Mouse (Mus musculus) layer of hippocampus, adult 2 months (tissue): ENCODE measurements around the gene Crtc1. TPM values are rescaled to one million over a fixed set of nuclear protein-coding genes. Genes with fewer than 3 reads are reported as not detected.

ENCODE experiments used
- DNase-seq, 2 experiments: peaks; one replicate each; pipeline ENCODE4 v3.0.0; 2022; ENCODE audit warnings: low spot score in 2 of 2
- H3K27ac ChIP-seq: fragments of 200-600 bp; 2 replicates; pipeline ENCODE4 v1.8.1; 2022
- H3K4me3 ChIP-seq: fragments of 200-600 bp; 2 replicates; pipeline ENCODE4 v1.8.1; 2022; ENCODE audit warnings: mild to moderate bottlenecking
- CTCF ChIP-seq: fragments of 200-600 bp; conservative IDR thresholded peaks from 2 replicates; pipeline ENCODE4 v1.8.1; 2022; ENCODE audit warnings: antibody characterized with exemption, mild to moderate bottlenecking, moderate library complexity
- total RNA-seq, 2 experiments: library from RNA; stranded (reverse); gene quantifications; 2 replicates each; pipeline ENCODE4 v1.2.3; 2021

The Crtc1 gene
- total RNA-seq, 2 experiments from 2014 or later = 191 to 208 TPM

DNA sequence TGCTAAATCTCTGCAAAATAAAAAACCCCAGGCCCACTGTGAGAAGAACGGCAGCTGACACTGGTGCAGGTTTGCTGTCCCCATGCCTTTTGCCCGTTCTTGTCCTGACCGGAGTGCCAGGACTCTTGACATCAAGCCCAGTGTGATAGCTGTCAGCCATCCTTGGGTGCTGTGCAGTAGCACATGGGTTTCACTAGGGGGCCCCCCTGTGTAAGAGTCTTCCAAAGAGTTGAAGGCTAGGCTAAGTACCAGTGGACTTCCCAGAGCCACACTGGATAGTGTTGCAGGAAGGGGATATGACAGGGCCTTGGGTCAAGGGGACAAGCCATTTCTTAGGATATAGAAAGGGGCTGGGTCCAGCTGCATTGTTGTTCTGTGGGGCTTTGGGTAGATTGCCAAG, 56.1 kb downstream of the Crtc1 start:
- H3K4me3 ChIP-seq = no peak overlapping the region
- TF ChIP-seq CTCF = peak; percentile 97
- H3K27ac ChIP-seq = no peak overlapping the region
- DNase-seq = peak; percentile 63 to 81

DNA sequence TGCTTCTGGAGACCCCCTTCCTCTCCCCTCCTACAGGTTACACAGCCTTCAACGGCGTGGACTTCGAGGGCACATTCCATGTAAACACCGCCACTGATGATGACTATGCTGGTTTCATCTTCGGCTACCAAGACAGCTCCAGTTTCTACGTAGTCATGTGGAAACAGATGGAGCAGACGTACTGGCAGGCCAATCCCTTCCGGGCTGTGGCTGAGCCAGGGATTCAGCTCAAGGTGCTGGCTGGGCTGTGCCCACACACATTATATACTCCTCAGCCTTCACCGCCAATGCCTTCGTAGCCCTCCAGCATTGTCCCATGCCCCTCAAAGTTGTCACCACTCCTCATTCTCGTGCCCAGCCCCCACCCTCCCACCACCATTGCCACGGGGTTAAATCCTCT, 59.3 kb downstream of the Crtc1 start:
- DNase-seq = peak in 1 of 2 experiments; percentile 51
- Histone ChIP-seq H3K4me3 (no peak overlapping the region), H3K27ac (peak overlapping the region; percentile 48; the same call in 1 of the 2 replicates)
- TF ChIP-seq CTCF = no peak

DNA sequence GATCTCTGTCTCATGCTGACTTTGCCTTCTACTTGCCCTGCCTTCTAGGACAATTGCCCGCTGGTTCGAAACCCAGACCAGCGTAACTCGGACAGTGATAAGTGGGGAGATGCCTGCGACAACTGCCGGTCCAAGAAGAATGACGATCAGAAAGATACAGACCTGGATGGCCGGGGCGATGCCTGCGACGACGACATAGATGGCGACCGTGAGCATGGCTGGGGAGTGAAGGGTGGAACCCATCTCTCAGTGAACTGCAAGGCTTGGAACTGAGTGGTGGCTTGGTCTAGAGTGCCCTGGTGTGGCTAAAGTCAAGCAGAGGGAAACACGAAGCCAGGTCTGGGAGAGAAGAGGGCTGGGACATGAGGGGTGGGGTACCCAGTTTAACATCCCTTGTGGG, 62.3 kb downstream of the Crtc1 start:
- Histone ChIP-seq H3K27ac (no peak overlapping the region), H3K4me3 (no peak overlapping the region)
- peak; percentile 39 for TF ChIP-seq CTCF
- no peak for DNase-seq

DNA sequence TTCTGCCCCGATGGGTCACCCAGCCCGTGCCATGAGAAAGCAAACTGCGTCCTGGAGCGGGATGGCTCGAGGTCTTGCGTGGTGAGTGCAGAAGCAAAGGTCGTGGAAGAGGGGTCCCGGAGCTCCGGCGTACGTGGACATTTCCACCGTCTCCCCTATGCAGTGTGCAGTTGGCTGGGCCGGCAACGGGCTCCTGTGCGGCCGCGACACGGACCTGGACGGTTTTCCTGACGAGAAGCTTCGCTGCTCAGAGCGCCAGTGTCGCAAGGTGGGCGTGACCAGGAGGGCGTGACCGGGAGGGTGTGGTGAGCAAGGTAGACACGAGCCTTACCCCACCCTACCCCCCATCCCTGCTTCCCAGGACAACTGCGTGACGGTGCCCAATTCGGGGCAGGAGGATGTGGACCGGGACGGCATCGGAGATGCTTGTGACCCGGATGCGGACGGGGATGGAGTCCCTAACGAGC, 63.1 kb downstream of the Crtc1 start:
- Histone ChIP-seq H3K27ac (no peak overlapping the region), H3K4me3 (no peak overlapping the region)
- DNase-seq = no peak
- TF ChIP-seq CTCF = no peak

DNA sequence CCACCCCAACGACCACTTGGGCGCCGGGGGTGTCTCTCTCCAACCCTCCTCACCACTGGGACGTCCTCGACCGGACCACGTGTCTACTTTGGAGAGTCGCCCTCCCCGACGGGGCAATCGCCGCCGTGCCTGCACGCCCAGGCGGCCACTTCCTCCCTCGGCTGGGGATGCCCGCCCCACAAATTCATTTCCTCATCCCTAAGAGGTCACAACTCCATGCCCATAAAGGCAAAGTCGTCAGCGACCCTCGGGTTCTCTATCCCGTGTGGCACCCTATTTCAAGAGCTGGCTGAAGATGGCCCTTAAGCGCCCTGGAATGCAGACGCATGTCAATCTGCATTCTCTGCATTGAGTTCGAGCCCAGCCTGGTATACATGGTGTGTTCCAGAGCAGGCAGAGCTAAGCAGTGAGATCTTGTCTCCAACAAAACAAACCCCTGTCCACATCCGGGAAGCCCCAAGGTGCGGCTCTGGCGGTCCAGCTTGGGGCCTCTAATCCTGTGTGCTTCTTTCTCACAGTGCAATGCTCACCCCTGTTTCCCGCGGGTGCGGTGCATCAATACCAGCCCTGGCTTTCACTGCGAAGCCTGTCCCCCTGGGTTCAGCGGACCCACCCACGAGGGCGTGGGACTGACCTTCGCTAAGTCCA, 64.0 kb downstream of the Crtc1 start:
- DNase-seq = no peak
- Histone ChIP-seq H3K27ac (no peak overlapping the region), H3K4me3 (no peak overlapping the region)
- TF ChIP-seq CTCF = no peak

DNA sequence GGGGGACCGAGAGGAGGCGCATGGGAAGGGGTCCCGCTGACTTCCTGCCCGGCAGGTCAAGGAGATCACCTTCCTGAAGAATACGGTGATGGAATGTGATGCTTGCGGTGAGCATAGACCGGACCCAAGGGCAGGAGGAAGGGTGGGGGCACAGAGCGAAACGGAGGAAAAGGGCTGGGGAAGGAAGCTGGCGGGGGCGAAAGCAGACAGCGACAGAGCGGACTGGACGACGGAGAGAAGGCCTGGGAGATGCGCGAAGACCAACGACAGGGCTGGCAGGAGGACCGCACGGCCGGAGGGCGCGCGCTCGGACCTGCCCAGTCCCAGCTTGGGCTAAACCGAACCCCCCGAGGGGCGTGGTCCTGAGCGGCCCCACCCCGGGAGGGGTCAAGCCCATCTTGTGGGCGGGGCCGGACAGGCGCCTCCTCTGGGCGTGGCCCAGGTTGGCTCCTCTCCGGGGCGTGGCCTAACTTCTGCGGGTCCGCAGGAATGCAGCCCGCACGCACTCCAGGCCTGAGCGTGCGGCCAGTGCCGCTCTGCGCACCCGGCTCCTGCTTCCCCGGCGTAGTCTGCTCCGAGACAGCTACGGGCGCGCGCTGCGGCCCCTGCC, 65.0 kb downstream of the Crtc1 start:
- peak in 1 of 2 experiments; percentile 47 for DNase-seq
- no peak for TF ChIP-seq CTCF
- Histone ChIP-seq H3K27ac (no peak overlapping the region), H3K4me3 (peak overlapping the region; percentile 22; the same call in 1 of the 2 replicates)

DNA sequence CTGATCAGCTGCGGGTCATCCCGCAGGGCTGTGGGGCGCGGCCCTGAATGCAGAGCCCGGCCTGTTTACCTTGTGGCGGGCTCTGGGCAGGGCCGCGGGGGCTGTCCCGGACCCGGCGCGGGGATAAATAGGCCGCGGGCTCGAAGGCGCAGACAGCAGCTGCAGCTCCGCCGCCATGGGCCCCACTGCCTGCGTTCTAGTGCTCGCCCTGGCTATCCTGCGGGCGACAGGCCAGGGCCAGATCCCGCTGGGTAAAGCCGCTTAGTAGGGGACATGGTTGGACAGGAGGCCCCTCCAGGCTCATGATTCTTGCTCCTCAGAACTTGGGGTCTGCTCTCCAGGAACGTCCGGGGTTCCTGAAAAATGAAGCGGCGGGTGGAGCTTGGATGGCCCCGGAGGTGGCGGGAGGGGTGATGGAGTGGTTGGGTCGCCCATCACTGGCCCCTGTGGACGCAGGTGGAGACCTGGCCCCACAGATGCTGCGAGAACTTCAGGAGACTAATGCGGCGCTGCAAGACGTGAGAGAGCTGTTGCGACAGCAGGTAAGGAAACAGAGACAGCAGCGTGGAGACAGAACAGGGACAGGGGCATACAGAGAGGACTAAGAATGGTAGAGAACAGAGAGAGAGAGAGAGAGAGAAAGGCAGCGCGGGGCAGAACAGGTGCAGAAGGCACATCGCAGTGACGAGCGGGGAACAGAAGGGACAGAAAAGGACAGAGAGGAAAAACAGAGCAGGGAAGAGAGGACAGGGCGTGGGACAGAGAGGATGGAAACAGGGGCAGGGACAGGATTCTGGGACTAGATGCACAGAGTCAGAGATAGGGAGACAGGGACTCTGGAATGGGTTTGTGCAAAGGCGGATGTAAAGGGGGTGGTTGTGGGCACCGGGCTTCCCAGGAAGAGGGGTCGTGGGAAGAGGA, 65.7 kb downstream of the Crtc1 start, which contains the start of gene Comp:
TSS of gene Comp (plus strand) at position 162 of the 921 bp plus-strand sequence.
- no peak for TF ChIP-seq CTCF
- Histone ChIP-seq H3K27ac (no peak within 1 kb of the TSS), H3K4me3 (peak within 1 kb of the TSS; percentile 22; the same call in 1 of the 2 replicates)
- DNase-seq = no peak

DNA sequence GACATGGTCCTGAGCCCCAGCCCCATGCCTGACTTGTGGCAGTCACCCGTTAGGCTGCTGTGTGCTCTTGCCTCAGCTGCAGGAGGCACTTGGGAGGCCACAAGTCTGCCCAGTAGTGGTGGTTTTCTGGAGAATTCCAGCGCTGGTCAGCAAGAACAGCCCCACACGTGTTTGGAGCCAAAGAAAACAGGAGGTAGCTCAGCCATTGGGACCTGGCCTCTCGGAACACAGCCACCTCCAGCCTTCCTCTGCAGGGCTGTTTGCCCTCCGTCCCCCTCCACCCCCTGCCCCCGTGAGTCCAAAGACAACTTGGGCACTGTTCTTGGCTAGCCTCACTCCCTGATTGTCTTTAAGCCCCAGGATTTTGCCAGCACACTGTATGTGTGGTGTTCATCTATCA, 67.4 kb downstream of the Crtc1 start:
- no peak overlapping the region for H3K27ac ChIP-seq
- DNase-seq = no peak
- no peak for TF ChIP-seq CTCF
- no peak overlapping the region for H3K4me3 ChIP-seq

DNA sequence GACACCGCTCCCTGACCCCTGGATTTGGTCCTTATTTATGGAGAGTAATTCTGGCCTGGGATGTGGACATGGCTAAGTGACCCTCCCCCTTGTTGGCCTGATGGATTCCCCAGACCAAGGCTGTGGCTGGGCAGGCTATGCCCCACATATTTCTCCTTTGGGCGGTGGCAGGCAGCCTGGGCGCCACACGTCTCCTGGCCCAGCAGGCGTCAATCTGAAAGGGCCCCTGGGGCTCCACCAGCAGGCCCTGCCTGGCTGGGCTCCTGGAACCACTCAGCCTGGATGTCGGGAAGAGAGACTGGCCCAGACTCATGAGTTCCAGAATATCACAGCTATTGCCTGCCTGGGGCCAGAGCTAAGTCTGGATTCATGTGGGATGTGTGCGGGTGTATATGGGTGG, 68.9 kb downstream of the Crtc1 start:
- DNase-seq = no peak
- Histone ChIP-seq H3K27ac (no peak overlapping the region), H3K4me3 (no peak overlapping the region)
- TF ChIP-seq CTCF = no peak

DNA sequence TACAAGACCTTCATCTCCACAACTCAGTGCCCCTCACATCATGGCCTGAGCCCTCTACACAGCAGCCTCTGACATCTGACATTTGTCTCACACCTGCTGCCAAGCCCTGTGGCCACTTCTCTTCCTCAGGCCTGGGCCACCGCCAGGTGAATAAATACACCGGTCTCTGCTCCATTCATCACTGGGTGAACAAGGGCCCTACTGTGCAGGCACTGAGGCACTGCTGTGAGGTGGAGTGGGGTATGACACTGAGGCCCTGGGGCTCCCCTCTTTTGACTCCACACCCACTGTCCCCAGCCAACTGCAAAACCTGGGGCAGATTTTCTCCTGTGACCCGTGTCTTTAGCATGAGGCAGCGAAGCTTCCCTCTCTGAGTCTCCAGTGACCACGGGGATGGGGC, 72.8 kb downstream of the Crtc1 start:
- H3K27ac ChIP-seq = no peak overlapping the region
- no peak for TF ChIP-seq CTCF
- no peak overlapping the region for H3K4me3 ChIP-seq
- no peak for DNase-seq

DNA sequence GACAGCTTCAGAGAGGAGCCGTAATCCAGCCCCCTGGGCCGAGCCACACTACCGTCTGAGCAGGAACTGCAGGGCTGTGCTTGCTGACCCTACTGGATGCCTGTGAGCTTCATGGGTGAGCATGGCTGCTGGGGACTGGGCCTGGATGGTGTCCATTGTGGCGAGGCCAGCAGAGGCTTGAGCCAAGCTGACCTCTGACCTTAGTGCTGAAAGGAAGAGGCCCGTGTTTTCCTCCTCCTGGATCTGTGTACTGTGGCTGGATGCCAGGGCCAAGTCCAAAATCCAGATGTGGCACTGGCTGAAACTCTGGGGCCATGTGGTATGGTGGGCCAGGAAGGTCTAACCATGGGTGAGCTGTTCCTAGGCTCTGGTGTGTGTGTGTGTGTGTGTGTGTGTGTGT, 75.3 kb downstream of the Crtc1 start:
- no peak overlapping the region for H3K27ac ChIP-seq
- H3K4me3 ChIP-seq = no peak overlapping the region
- no peak for TF ChIP-seq CTCF
- no peak for DNase-seq

DNA sequence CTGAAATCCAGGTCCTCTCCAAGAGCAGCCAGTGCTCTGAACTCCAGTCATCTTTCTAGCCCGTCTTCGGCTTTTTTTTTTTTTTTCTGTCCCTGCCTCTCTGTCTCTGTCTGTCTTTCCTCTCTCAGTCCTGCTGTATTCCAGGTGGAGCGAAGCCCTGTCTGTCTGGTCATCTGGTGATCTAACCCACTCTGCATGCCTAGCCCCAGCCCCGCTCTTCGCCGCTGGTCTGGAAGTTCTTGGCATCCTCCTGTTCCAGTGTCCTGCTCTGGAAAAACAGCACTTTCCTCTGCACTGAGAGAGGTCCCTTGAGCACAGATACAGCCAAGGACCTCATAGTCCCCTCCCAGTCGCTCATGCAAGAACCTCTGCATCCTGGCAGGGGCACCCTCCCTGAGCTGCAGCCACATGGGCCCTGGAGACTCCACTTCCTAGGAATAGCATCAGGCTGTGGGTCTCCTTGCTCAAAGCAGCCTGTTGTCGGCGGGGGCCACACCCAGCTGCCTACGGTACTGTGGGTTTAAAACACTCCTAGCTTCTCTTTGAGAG, 77.8 kb downstream of the Crtc1 start:
- no peak for TF ChIP-seq CTCF
- Histone ChIP-seq H3K27ac (no peak overlapping the region), H3K4me3 (no peak overlapping the region)
- no peak for DNase-seq

DNA sequence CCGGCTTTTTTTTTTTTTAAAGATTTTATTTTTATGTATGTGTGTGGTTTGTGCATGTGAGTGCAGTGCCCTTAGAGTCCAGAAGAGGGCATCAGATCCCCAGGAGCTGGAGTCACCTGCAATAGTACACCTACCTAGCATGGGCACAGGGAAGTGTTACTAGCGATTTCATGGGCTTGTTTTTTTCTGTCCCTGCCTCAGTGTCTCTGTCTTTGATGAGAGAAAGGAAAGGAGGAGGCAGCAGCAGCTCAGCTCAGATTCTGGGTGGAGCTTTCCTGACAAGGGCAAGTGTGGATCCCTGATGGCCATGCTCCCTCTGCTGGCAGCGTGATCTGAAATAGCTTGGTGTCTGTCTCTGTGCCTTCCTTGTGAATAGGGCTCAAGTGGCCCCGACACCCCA, 78.6 kb downstream of the Crtc1 start:
- Histone ChIP-seq H3K27ac (no peak overlapping the region), H3K4me3 (no peak overlapping the region)
- peak; percentile 64 for TF ChIP-seq CTCF
- DNase-seq = no peak
